Mouse (Mus musculus) small intestine, adult 2 months (tissue): ENCODE results near the gene Tex44. TPM values are rescaled to one million over a fixed set of nuclear protein-coding genes. Genes with fewer than 3 reads are reported as not detected.
A peak's percentile ranks its signal among the peaks of the same experiment; 100 is the strongest.
"Not testable (repeated sequence)": the region's sequence is repeated elsewhere in the genome, so short reads cannot be mapped to it uniquely, and the experiment has no call there.

Experiments
- H3K27ac ChIP-seq: fragments of 200-500 bp; 2 replicates; pipeline ENCODE4 v1.5.1; 2012; ENCODE audit warnings: low read depth, low read length, control low read depth, inconsistent platforms; ENCODE audit not compliant: insufficient read depth
- H3K27me3 ChIP-seq: fragments of 200-500 bp; 2 replicates; pipeline ENCODE4 v1.6.1; 2012; ENCODE audit warnings: mild to moderate bottlenecking, moderate library complexity, low read length, inconsistent platforms; ENCODE audit not compliant: control insufficient read depth, insufficient read depth
- H3K36me3 ChIP-seq: fragments of 200-500 bp; 2 replicates; pipeline ENCODE4 v1.6.1; 2012; ENCODE audit warnings: mild to moderate bottlenecking, low read length, control low read depth, inconsistent platforms; ENCODE audit not compliant: control insufficient read depth, insufficient read depth
- H3K4me1 ChIP-seq: fragments of 200-500 bp; 2 replicates; pipeline ENCODE4 v1.6.1; 2012; ENCODE audit warnings: low read length, inconsistent platforms, mixed read lengths; ENCODE audit not compliant: control insufficient read depth, insufficient read depth, insufficient read length
- H3K4me3 ChIP-seq: fragments of 200-500 bp; 2 replicates; pipeline ENCODE4 v1.5.1; 2012; ENCODE audit warnings: low read depth, mild to moderate bottlenecking, control low read depth, inconsistent platforms, low read length, moderate library complexity
- CTCF ChIP-seq: fragments of 200-500 bp; IDR thresholded peaks from 2 replicates; pipeline ENCODE4 v1.5.1; 2012; ENCODE audit warnings: low read depth, mild to moderate bottlenecking, control low read depth, inconsistent platforms, low read length, moderate library complexity, mixed read lengths; ENCODE audit not compliant: insufficient replicate concordance, insufficient read length; ENCODE audit errors: extremely low read depth
- POLR2A ChIP-seq: fragments of 200-500 bp; IDR thresholded peaks from 2 replicates; pipeline ENCODE4 v1.6.1; 2012; ENCODE audit warnings: low read depth, mild to moderate bottlenecking, control low read depth, inconsistent platforms, low read length, moderate library complexity
- WGBS: fragments of 180-500 bp; shearing (Covaris S2); methylation state at CpG from one replicate; pipeline ENCODE4 v1.1.7; 2018; 5-methylcytosine and 5-hydroxymethylcytosine counted together
- polyA plus RNA-seq: library from polyadenylated mRNA; depleted of rRNA; stranded (reverse); fragments of >200 nt; gene quantifications from 2 replicates; pipeline ENCODE4 v1.2.3, GENCODE M21; 2012; rRNA removed

The Tex44 gene
- polyA plus RNA-seq, 1 experiment: not detected

DNA sequence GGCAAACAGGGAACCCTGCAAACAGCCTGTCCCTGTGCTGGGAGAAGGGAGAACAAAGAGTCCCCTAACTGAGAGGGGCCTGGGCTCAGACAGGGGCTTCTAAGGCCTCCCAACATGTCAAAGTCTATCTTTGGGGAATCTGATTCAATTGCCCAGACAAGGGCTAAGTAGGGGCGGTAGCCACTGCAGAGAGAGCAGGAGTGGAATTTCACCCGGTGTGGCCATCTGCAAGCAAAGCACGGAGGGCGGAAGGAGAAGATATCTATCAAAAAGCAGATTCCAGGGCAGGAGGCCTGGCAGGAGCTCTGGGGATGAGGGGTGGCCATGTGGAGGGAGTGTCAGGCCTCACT lies 38.7 kb downstream of the Tex44 start:
- H3K36me3 ChIP-seq: no peaks in the 10 kb centered on the region
- WGBS: 54% methylated on average over 4 of the region's 4 CpGs

GRCm38 (mm10) chr1:86467416-86467815 lies 41.3 kb downstream of the Tex44 start:
- 91% methylated on average over 8 of the region's 8 CpGs for WGBS
- Histone ChIP-seq H3K27ac (no peak overlapping the region), H3K4me1 (peaks cover 13% of the 10 kb centered on the region), H3K27me3 (no peaks in the 10 kb centered on the region), H3K4me3 (no peak overlapping the region), H3K36me3 (no peaks in the 10 kb centered on the region)
- TF ChIP-seq CTCF (no peak), POLR2A (no peak)

More for the DNA sequence above, 38.7 kb downstream of the Tex44 start:
- Histone ChIP-seq H3K4me1 (no peaks in the 10 kb centered on the region), H3K27me3 (no peaks in the 10 kb centered on the region), H3K27ac (0 out of 2 replicates have a peak overlapping the region, but pooled peaks have one; percentile 5), H3K4me3 (no peak overlapping the region)
- TF ChIP-seq CTCF (no peak), POLR2A (no peak)

- Histone ChIP-seq H3K4me1 (peaks cover 20% of the 10 kb centered on the region), H3K36me3 (no peaks in the 10 kb centered on the region), H3K27me3 (no peaks in the 10 kb centered on the region), H3K27ac (peak overlapping the region; percentile 50; the same call in 1 of the 2 replicates), H3K4me3 (no peak overlapping the region)
- WGBS: 87% methylated on average over 4 of the region's 4 CpGs
- TF ChIP-seq POLR2A: no peak
- TF ChIP-seq CTCF: no peak
Measured at GRCm38 (mm10) chr1:86469876-86470275, 43.7 kb downstream of the Tex44 start.

DNA sequence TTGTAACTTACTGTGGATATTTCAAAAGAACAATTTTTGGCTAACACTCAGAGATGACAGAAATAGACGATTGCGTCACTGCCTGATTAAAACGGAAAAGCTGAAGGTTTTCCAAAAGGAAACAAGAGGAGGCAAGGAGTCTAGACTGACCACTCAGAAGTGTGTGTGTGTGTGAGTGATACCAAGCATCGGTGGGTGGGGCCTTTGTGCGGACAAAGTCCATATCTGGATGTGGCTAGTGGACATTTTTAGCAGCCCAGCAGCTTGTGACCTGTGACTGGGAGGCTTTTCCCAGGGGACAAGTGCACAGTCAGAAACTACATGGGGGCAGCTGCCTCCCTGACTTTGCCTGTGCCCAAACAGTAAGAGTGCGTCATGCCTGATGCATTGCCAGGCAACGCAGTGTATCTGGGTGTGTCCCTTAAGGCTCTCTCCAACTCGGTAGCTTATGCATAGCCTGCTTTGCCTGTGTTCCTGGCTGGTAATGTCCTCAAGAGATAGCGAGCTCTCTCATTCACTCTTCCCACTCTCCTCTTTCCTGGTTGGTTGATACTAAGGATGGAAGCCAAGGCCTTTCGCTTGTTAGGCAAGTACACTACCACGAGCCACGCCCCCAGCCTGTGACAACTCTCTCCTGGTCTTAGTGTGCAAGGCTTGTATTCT lies 44.5 kb downstream of the Tex44 start:
- H3K36me3 ChIP-seq: no peaks in the 10 kb centered on the region
- H3K4me1 ChIP-seq: peaks cover 20% of the 10 kb centered on the region
- WGBS: 8% methylated on average over 12 of the region's 12 CpGs
- H3K4me3 ChIP-seq: no peak overlapping the region
- H3K27ac ChIP-seq: peak overlapping the region; percentile 77
- no peaks in the 10 kb centered on the region for H3K27me3 ChIP-seq
- TF ChIP-seq CTCF (no peak), POLR2A (no peak)

DNA sequence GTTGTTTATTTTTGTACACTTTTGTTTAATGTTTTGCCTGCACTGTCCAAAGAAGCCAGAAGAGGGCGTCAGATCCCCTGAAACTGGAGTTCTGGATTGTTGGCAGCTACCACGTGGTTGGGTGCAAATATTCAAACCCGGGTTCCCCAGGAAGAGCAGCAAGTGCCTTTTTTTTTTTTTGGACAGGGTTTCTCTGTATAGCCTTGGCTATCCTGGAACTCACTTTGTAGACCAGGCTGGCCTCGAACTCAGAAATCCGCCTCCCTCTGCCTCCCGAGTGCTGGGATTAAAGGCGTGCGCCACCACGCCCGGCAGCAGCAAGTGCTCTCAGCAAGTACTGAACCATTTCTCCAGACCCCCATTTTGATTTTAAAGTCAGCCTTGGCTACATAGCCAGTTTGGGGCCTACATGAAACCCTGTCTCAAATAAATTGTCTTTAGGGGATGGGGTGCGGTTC lies 45.4 kb downstream of the Tex44 start:
- H3K36me3 ChIP-seq, H3K27me3 ChIP-seq, H3K4me3 ChIP-seq: not testable (repeated sequence)
- peak; percentile 51; the same call in 1 of the 2 replicates for TF ChIP-seq CTCF
- Histone ChIP-seq H3K27ac (peak overlapping the region; percentile 94), H3K4me1 (peaks cover 20% of the 10 kb centered on the region)
- WGBS: 56% methylated on average over 11 of the region's 11 CpGs

- Histone ChIP-seq H3K4me1 (peaks cover 20% of the 10 kb centered on the region), H3K27ac (peak overlapping the region; percentile 94), H3K4me3 (peak overlapping the region; percentile 38), H3K27me3 (no peaks in the 10 kb centered on the region), H3K36me3 (no peaks in the 10 kb centered on the region)
- WGBS: 5% methylated on average over 31 of the region's 31 CpGs
- TF ChIP-seq CTCF (no peak), POLR2A (no peak)
Measured at GRCm38 (mm10) chr1:86472197-86472952, 46.2 kb downstream of the Tex44 start.

DNA sequence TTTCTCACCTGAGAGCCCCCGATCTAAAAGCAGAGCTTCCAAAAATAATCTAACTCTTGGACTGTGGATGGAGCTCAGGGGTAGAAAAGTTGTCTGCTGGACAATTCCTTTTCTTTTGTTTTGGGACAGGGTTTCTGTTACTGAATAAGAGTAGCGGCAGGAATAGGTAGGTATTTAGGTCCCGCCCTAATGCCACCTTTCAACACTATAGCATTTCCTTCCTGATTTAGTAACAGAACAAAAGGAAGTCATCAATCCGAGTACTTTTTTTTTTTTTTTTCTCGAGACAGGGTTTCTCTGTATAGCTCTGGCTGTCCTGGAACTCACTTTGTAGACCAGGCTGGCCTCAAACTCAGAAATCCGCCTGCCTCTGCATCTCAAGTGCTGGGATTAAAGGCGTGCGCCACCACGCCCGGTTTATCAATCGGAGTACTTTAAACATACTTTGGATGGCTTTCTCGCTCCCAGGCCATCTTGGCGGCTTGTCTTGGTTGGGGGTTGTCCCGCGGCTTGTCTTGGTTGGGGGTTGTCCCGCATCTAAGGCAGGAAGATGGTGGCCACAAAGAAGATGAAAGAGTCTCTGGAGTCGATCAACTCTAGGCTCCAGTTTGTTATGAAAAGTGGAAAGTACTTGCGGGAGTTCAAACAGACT lies 47.1 kb downstream of the Tex44 start:
- WGBS: 84% methylated on average over 18 of the region's 18 CpGs

More for the DNA sequence above, 47.1 kb downstream of the Tex44 start:
- Histone ChIP-seq H3K4me3 (no peak overlapping the region), H3K27me3 (no peaks in the 10 kb centered on the region), H3K36me3 (no peaks in the 10 kb centered on the region), H3K4me1 (peaks cover 20% of the 10 kb centered on the region), H3K27ac (peak overlapping the region; percentile 94)
- TF ChIP-seq CTCF: no peak
- TF ChIP-seq POLR2A: no peak

Other genes starting within 250 kb of the Tex44 start
- gene B3gnt7, start 123.5 kb upstream of the Tex44 start, polyA plus RNA-seq: 17.9 and 43.6 TPM in 2 replicates
- 0.95 and 6.1 TPM in 2 replicates for gene Ncl, start 66.9 kb upstream of the Tex44 start, polyA plus RNA-seq
- 5.6 and 11.1 TPM in 2 replicates for gene Nmur1, start 101 bp upstream of the Tex44 start, polyA plus RNA-seq
- gene Ptma, start 100.4 kb downstream of the Tex44 start, polyA plus RNA-seq: 212 and 749 TPM in 2 replicates
- 4.0 and 9.7 TPM in 2 replicates for gene Pde6d, start 156.3 kb downstream of the Tex44 start, polyA plus RNA-seq
- gene Cops7b, start 156.6 kb downstream of the Tex44 start, polyA plus RNA-seq: 10.7 and 18.4 TPM in 2 replicates
- 0.18 TPM in 1 of 2 replicates, not detected in the other for gene Nppc, start 244.2 kb downstream of the Tex44 start, polyA plus RNA-seq